Mouse (Mus musculus) activated CD4-positive, CD25-positive, alpha-beta regulatory T cell, adult 9 weeks (primary cell): ENCODE data around the gene Rnf167. TPM values are rescaled to one million over a fixed set of nuclear protein-coding genes. Genes with fewer than 3 reads are reported as not detected.

Experiments
- polyA plus RNA-seq: library from polyadenylated mRNA; unstranded; fragments of 100-300 nt; shearing (Covaris generic); gene quantifications from one replicate; pipeline ENCODE4 v1.2.1, GENCODE M21; 2017

The Rnf167 gene
- 396 TPM for polyA plus RNA-seq

GRCm38 (mm10) chr11:70646691-70647650 is at the start of gene Rnf167, which contains the start of gene Slc25a11:
TSS of gene Rnf167 (plus strand) at chr11:70647235.
TSS of gene Slc25a11 (minus strand) at chr11:70647479.

GRCm38 (mm10) chr11:70615516-70616093 is 31.4 kb upstream of the Rnf167 start, which contains the start of gene 4930544D05Rik:
TSS of gene 4930544D05Rik (plus strand) at chr11:70615848.

GRCm38 (mm10) chr11:70619101-70619500 is 27.9 kb upstream of the Rnf167 start, which contains the start of gene Chrne:
TSS of gene Chrne (minus strand) at chr11:70619216.

GRCm38 (mm10) chr11:70638714-70639278 is 8.2 kb upstream of the Rnf167 start, which contains the start of gene Gp1ba:
TSS of gene Gp1ba (plus strand) at chr11:70639122.

GRCm38 (mm10) chr11:70654198-70654922 is 7.3 kb downstream of the Rnf167 start, which contains the start of gene Pfn1:
TSS of gene Pfn1 (minus strand) at chr11:70654644.

GRCm38 (mm10) chr11:70656964-70657363 is 9.9 kb downstream of the Rnf167 start, which contains the start of gene Eno3:
TSS of gene Eno3 (plus strand) at chr11:70657202.

GRCm38 (mm10) chr11:70668771-70669505 is 21.9 kb downstream of the Rnf167 start, which contains the start of gene Spag7:
TSS of gene Spag7 (minus strand) at chr11:70669416.

GRCm38 (mm10) chr11:70687601-70688199 is 40.7 kb downstream of the Rnf167 start, which contains the start of gene Camta2:
TSS of gene Camta2 (minus strand) at chr11:70688105.

GRCm38 (mm10) chr11:70699722-70700556 is 52.9 kb downstream of the Rnf167 start, which contains the start of the genes Inca1 and Kif1c:
TSS of gene Inca1 (minus strand) at chr11:70700155.
TSS of gene Kif1c (plus strand) at chr11:70700548.

Other genes starting within 250 kb of the Rnf167 start
- 12.8 TPM for gene Pelp1, start 237.2 kb upstream of the Rnf167 start, polyA plus RNA-seq
- gene Arrb2, start 214.6 kb upstream of the Rnf167 start, polyA plus RNA-seq, result 217 TPM
- 81.1 TPM for gene Med11, start 195.3 kb upstream of the Rnf167 start, polyA plus RNA-seq
- gene Zmynd15, start 187.8 kb upstream of the Rnf167 start, polyA plus RNA-seq, result not detected
- gene Cxcl16, start 187.3 kb upstream of the Rnf167 start, polyA plus RNA-seq, result 0.57 TPM
- gene Tm4sf5, start 142.0 kb upstream of the Rnf167 start, polyA plus RNA-seq, result 4.0 TPM
- not detected for gene Vmo1, start 132.6 kb upstream of the Rnf167 start, polyA plus RNA-seq
- not detected for gene Gltpd2, start 128.0 kb upstream of the Rnf167 start, polyA plus RNA-seq
- 374 TPM for gene Psmb6, start 121.9 kb upstream of the Rnf167 start, polyA plus RNA-seq
- not detected for gene Gm40193, start 114.3 kb upstream of the Rnf167 start, polyA plus RNA-seq
- gene Pld2, start 107.2 kb upstream of the Rnf167 start, polyA plus RNA-seq, result 2.5 TPM
- 8.1 TPM for gene Mink1, start 84.4 kb upstream of the Rnf167 start, polyA plus RNA-seq
- gene 4930544D05Rik, start 31.4 kb upstream of the Rnf167 start, polyA plus RNA-seq, result not detected
- gene Chrne, start 28.0 kb upstream of the Rnf167 start, polyA plus RNA-seq, result 1.1 TPM
- 0.10 TPM for gene Gp1ba, start 8.1 kb upstream of the Rnf167 start, polyA plus RNA-seq
- 170 TPM for gene Slc25a11, start 244 bp downstream of the Rnf167 start, polyA plus RNA-seq
- gene Pfn1, start 7.4 kb downstream of the Rnf167 start, polyA plus RNA-seq, result 4,385 TPM
- 35.5 TPM for gene Eno3, start 10.0 kb downstream of the Rnf167 start, polyA plus RNA-seq
- gene Spag7, start 22.2 kb downstream of the Rnf167 start, polyA plus RNA-seq, result 98.7 TPM
- 57.4 TPM for gene Camta2, start 40.9 kb downstream of the Rnf167 start, polyA plus RNA-seq
- 0.77 TPM for gene Inca1, start 52.9 kb downstream of the Rnf167 start, polyA plus RNA-seq
- 0.38 TPM for gene Kif1c, start 53.3 kb downstream of the Rnf167 start, polyA plus RNA-seq
- gene Zfp3, start 117.0 kb downstream of the Rnf167 start, polyA plus RNA-seq, result 5.4 TPM
- gene Scimp, start 165.4 kb downstream of the Rnf167 start, polyA plus RNA-seq, result 0.60 TPM
- 12.2 TPM for gene Rabep1, start 197.5 kb downstream of the Rnf167 start, polyA plus RNA-seq